Mouse (Mus musculus) kidney, postnatal 25 days (tissue): Measurements from ENCODE around the gene Tubg2.
"Not testable (repeated sequence)": the region's sequence is repeated elsewhere in the genome, so short reads cannot be mapped to it uniquely, and the experiment has no call there.

Experiments used
- DNase-seq, 2 experiments: peaks; one replicate each; pipeline ENCODE4 v3.0.0; 2021; ENCODE audit warnings: mixed read lengths in 2 of 2

Gene Tubg2

DNA sequence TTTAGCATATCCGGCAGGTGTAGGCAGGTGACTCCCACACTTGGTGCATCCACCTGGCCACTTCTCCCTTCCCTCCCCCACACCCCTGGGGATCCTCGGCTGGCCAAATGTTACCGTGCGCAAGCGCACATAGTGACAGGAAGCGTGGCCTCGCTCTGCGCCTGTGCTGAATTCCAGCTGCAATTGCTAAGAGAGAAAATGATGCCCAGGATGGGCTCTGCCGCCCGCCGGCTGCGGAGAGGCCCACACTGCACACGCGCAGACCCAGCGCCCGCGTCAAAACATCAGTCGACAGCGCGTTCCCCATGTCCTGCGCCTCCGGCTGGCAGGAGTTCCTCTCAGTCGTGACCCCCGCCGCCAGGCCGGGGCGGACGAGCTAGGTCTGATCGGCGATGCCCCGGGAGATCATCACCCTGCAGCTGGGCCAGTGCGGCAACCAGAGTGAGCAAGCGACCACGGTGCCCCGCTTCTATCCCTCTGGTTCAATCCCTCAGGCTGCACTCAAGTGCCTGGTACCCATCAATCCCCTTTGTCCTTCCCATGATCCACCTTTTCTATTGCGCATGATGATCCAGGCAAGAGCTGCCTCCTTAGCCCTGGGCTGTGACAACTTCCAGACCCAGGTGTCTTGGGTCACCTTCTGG lies at the start of gene Tubg2:
Gene Tubg2, plus strand, starts transcription at position 180 of the 644 bp plus-strand sequence.
- peak; percentile 64 to 76 for DNase-seq

- DNase-seq, result no peak
Observed at GRCm38 (mm10) chr11:101109351-101109750, 46.4 kb upstream of the Tubg2 start.

DNA sequence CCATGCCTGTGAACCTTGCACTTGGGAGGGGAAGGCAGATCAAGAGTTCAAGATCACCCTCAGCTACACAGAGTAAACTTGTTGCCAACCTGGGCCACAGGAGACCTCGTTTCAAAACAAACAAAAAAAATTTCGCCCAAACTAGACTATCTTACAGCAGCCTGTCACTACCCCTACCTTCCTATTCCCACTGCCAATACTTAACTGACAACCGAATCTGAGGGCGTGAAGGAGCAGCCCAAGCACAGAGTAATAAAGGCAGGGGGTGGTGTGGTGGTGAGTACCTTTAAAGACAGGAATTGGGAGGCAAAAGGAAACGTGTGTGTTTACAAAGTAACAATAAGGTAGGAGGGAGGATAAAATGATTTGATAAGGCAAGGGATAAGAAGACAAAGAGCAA lies 45.0 kb upstream of the Tubg2 start:
- no peak for DNase-seq

DNA sequence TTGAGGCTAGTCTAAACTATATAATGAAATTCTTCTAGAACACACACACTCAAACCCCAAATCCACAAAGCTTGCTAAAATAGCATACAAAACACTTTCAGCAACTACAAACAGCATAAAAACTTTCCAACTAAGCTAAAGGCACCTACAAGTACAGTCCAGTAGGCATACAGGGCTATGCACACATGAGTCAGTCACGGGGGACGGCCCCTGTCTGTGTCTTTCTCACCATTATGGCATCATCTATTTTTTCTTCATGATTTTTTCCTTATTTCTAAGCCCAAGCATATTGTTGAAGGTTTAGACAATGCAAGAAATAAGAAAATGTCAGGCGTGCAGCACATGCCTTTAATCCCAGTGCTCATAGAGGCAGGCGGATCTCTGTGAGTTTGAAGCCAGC lies 44.5 kb upstream of the Tubg2 start:
- no peak for DNase-seq

DNA sequence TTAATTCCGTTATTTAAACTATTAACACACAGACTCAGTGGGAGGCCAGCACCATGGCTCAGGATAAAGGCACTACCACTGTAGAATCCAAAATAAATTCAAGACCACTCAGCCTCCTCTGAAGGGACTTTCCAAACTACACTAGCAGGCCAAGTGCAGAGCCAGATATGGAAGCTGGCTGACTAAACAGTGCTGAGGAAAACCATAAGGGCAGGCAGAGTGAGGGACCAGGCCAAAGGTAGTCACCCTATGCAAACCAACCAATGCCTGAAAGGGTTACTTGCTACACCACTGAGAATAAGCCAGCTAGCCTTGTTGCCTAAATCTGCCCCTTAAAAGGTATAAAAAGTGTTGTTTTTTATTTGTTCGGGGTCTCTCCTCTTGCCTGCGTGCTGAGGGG lies 43.5 kb upstream of the Tubg2 start:
- DNase-seq, result no peak

DNA sequence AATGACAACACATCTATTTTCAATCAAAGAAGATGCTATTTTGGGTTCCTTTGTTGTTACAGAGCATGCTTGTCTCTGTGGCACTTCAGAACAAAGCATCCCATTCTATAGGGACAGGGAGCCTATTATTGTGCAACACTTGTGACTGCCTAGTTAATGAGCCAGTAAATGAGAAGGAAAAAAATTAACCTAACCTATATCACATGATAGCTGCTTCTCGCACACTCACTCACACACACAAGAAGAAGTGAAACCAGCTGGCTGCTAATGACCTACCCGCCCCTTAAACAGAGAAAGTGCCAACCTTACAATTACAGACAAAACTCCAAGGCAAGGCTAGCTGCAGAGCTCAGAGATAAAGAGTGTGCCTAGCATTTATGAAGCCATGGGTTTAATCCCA lies 40.1 kb upstream of the Tubg2 start:
- DNase-seq, result no peak

GRCm38 (mm10) chr11:101118105-101118504 lies 37.6 kb upstream of the Tubg2 start:
- no peak for DNase-seq

GRCm38 (mm10) chr11:101119131-101119760 lies 36.5 kb upstream of the Tubg2 start:
- DNase-seq, result no peak

GRCm38 (mm10) chr11:101119761-101120544 lies 35.8 kb upstream of the Tubg2 start, which contains the start of the genes Retreg3 and Tubg1:
Gene Retreg3, minus strand, starts transcription at chr11:101119893.
Gene Tubg1, plus strand, starts transcription at chr11:101119938.
- DNase-seq, result peak; percentile 98 to 99

DNA sequence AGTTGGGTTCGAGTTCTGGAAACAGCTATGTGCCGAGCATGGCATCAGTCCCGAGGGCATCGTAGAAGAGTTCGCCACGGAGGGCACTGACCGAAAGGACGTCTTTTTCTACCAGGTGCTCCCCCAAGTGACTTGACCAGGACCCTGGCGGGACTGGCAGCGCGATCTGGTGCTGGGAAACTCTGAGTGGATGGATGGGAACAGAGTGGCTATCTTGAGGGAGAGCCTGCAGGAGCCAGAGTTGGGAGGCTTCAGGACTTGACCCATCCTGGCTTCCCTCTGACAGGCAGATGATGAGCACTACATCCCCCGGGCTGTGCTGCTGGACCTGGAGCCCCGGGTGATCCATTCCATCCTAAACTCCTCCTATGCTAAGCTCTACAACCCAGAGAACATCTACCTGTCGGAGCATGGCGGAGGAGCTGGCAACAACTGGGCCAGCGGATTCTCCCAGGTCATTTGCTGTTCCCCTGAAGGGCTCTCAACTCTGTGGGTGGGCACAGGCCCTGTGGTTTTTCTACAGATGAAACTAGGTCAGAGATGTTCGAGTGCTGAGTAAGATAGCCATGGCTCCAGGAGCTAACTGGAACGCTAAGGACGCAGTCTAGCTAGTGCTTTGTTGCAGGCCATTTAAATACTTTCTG lies 35.0 kb upstream of the Tubg2 start:
- DNase-seq, result no peak

- not testable (repeated sequence) for DNase-seq
Observed at GRCm38 (mm10) chr11:101124494-101124893, 31.2 kb upstream of the Tubg2 start.

GRCm38 (mm10) chr11:101125008-101125407 lies 30.7 kb upstream of the Tubg2 start:
- not testable (repeated sequence) for DNase-seq

GRCm38 (mm10) chr11:101127075-101127474 lies 28.6 kb upstream of the Tubg2 start:
- DNase-seq, result peak in 1 of 2 experiments; percentile 37

DNA sequence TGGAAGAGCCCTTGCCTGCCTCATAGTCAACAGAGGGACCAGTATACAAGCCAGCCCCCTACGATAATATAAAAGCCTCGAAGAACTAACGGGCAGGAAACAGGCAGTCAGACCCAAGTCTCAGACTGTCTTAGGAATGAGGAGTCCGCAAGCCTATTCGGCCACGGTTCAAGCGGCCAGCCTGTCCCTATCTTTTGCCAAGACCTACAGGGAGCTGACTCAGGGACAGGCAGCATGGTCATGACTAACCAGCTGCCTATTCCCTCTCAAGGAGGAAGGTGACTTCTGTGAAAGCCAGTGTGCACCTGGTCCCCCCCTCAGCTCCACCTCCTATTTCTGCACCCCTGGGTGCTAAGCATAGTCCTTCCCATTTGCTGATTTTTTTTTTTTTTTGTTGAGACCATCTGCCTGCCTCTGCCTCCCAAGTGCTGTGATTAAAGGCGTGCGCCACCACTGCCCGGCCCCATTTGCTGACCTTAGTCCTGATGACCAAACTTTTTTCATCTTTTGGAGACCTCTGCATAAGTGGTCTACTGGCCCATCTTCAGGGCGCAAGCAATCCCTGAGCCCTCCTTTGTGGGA lies 26.6 kb upstream of the Tubg2 start:
- no peak for DNase-seq

DNA sequence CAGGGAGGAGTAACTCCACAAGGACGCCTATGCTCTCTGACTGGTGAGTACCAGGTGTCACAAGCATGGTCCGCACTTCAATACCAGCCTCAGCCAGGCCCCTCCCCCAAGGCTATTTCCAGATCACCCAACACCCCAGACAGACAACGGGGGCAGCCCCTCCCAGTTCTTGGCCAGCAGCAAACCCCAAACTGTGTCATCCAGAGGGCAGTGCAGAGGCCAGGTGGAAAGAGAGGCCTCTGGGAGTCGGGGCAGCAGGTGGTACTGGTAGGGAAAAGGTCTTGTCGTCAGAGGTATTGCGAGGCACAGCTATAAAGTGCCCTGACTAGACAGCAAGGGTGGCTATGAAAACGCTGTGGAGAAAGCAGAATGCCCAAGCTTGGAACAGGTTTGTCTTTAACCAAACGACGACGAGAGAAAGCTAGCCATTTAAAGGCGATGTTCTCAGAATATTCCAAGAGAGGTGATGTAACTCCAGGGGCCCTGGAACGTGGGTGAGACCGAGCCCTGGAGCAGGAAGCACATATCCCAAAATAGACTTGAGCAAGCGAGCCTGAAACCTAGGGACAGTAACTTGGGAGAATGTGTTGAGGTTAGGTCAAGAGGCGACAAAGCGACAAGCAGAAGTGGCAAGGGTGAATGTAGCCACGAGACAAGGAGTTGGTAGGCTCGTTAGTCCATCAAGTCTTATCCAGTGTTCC lies 25.5 kb upstream of the Tubg2 start:
- DNase-seq, result peak in 1 of 2 experiments; percentile 53

GRCm38 (mm10) chr11:101131187-101131586 lies 24.5 kb upstream of the Tubg2 start:
- DNase-seq, result no peak

- DNase-seq, result peak; percentile 49 to 53
Observed at GRCm38 (mm10) chr11:101131701-101132100, 24.0 kb upstream of the Tubg2 start.

GRCm38 (mm10) chr11:101133037-101133436 lies 22.7 kb upstream of the Tubg2 start:
- DNase-seq, result peak; percentile 35 to 45

GRCm38 (mm10) chr11:101134217-101134865 lies 21.4 kb upstream of the Tubg2 start:
- peak in 1 of 2 experiments; percentile 18 for DNase-seq

DNA sequence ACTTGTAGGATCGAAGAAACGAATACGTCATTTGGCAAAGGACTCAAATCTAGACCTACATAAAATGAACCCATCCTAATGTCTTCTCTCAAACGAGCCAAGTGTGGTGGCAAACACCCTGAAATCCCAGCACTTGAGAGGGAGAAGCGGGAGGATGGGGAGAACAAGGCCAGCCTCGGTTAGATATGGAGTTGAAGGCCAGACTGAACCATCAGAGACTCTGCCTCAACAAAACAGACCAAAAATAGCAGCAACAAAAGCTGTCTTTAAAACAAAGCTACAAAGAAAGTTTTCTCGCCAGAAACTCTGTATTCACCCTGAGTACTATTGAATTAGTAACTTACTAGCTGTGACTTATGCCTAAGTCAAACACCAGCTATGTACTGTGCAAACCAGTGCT lies 18.7 kb upstream of the Tubg2 start:
- DNase-seq, result no peak

DNA sequence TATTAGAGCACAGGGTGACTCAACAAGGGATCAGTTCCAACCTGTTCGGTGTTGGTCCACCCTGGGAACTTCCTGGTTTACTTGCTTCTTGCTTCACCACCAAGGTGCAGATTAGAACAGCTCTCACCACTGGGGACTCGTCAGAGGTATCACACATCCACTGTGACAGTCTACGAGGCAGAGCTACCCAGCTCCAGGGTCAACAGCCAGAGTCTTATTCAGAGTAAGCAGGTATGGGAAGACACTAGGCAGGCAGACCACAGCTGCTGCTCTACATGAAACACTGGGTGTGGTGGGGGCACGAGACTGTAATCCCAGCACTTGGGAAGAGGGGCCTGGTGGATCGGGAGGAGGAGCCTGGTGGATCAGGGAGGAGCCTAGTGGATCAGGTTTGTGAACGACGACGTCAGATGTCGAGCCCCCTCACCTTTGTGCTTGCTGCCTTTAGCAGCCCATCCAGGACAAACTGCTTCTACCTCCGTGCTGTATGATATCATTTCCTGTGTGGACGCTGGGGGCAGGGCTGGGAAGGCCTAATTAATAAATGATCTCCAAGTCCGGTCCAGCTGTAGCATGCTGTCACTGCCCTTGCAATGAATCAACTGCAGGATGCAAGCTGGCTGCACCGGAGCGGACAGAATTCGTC lies 17.0 kb upstream of the Tubg2 start:
- peak; percentile 68 to 81 for DNase-seq
